Mouse (Mus musculus) small intestine, adult 2 months (tissue): ENCODE measurements at regions not wholly inside any gene's neighbourhood (a gene's known extent, or its start where the extent isn't known, plus 50 kb on each side); places are given as distances from the start of the nearest gene placed in this dataset.

Experiments
- CTCF ChIP-seq: fragments of 200-500 bp; IDR thresholded peaks from 2 replicates; pipeline ENCODE4 v1.5.1; 2012; ENCODE audit warnings: low read depth, mild to moderate bottlenecking, control low read depth, inconsistent platforms, low read length, moderate library complexity, mixed read lengths; ENCODE audit not compliant: insufficient replicate concordance, insufficient read length; ENCODE audit errors: extremely low read depth
- POLR2A ChIP-seq: fragments of 200-500 bp; IDR thresholded peaks from 2 replicates; pipeline ENCODE4 v1.6.1; 2012; ENCODE audit warnings: low read depth, mild to moderate bottlenecking, control low read depth, inconsistent platforms, low read length, moderate library complexity

DNA sequence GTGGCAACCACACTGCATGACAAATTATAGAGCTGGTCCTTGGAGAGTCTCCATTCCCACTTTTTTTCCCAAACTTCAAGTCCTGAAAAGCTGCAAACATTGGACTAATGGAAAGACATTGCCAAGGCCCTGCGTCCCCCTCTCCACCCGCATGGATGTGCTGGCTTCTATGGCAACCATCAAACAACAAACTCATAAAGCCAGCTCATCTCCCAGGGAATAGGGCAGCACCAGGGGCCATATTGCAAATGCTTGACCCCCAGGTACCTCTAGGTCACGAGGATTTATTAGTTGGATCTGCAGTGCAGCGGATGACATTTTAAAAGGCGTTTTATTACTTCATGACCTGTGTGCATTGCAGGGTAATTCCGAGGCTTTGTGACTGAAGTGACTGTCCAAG lies 324.5 kb downstream of the Fam49a start:
- TF ChIP-seq POLR2A (no peak), CTCF (no peak)
